Mouse (Mus musculus): ENCODE results near the gene Gnb2. TPM values are rescaled to one million over a fixed set of nuclear protein-coding genes. Genes with fewer than 3 reads are reported as not detected.

Gnb2 gene
- polyA plus RNA-seq, 1 experiment from 2014 or later, result 386 TPM

DNA sequence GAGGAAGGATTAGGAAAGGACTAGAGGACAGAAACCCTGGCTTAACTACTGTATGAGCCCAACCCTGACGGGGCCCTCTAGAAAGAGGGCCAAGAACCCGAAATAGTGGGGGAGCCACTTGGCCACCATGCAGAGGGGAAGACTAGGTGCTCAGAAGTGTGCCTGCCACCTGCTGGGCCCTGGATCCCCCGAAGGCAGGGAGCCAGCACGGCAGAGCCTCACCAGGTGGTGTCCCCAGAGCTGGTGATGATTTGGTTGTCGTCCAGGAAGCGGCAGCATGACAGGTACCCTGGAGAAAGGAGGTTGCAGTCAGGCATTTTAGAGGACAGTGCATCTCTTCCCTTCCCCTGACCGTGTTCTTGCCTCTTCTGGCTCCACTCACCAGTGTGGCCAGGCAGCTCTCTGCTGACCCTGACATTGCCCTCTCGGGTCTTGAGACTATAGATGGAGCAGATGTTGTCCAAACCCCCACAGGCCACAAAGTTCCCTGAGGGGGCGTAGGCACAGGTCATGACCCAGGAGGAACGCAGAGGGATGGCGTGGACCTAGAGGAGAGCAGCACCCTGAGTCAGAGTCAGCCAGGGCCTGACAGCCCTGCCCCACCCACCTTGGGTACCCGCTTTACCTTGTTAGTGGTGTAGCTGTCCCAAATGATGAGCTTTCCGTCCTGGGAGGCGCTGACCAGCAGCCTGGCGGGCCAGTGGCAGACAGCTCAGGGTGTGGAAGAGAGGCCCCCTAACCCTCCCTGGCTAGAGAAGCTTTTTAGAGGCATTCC lies 3.9 kb downstream of the Gnb2 start:
- WGBS, result 76% methylated on average over 15 of the region's 15 CpGs
- Histone ChIP-seq H3K27me3 (replicated peaks; ENCODE audit: control insufficient read depth, insufficient read depth, low read length) (no peaks in the 10 kb centered on the region), H3K27ac (ENCODE audit: low read depth, low read length) (no peak overlapping the region), H3K4me2 (replicated peaks; ENCODE audit: low read depth) (0 out of 2 replicates have a peak overlapping the region, but pooled peaks have one; percentile 71), H3K4me1 (replicated peaks; ENCODE audit: control insufficient read depth, insufficient read depth, low read length) (0 out of 2 replicates have a peak, but pooled peaks cover 6% of the 10 kb centered on the region), H3K9me3 (ENCODE audit: control insufficient read depth) (no peaks in the 10 kb centered on the region), H3K4me3 (ENCODE audit: low read depth, low read length) (no peak overlapping the region), H3K9ac (ENCODE audit: low read depth, low read length) (no peak overlapping the region), H3K36me3 (ENCODE audit: control insufficient read depth, insufficient read depth) (peaks cover 55% of the 10 kb centered on the region)
- no peak for TF ChIP-seq CTCF (IDR thresholded peaks at IDR 0.05; ENCODE audit: low read depth)
- no peak for ATAC-seq

DNA sequence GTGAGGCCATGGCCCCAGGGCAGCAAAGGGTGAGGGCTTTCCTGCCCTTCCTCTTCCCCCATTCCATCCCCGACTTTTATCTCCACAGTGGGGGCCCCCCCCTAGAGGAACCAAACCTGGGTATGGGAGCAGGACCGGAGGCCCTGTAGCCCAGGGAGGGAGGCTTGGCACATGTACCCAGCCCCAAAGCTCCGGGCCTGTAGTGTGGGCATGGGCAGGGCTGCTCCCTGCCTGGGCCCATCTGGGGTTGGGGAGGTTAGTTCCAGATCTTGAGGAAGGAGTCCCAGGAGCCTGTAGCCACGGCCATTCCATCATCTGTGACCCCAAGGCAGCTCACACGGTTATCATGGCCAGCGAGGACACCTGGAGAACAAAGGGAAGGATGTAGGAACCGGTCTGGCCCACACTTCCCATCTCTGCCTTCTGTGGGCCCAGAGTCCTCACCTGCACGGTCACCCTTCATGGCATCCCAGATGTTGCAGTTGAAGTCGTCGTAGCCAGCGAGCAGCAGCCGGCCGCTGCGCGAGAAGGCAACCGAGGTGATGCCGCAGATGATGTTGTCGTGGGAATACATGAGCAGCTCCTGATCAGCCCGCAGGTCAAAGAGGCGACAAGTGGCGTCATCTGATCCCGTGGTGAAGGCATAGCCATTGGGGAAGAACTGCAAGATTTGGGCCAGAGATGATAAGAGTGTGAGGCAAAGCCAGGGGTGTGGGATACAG lies 4.9 kb downstream of the Gnb2 start:
- Histone ChIP-seq H3K27me3 (replicated peaks; ENCODE audit: control insufficient read depth, insufficient read depth, low read length) (no peaks in the 10 kb centered on the region), H3K36me3 (ENCODE audit: control insufficient read depth, insufficient read depth) (peaks cover 65% of the 10 kb centered on the region), H3K27ac (ENCODE audit: low read depth, low read length) (0 out of 2 replicates have a peak overlapping the region, but pooled peaks have one; percentile 28), H3K9ac (ENCODE audit: low read depth, low read length) (no peak overlapping the region), H3K9me3 (ENCODE audit: control insufficient read depth) (no peaks in the 10 kb centered on the region), H3K4me3 (ENCODE audit: low read depth, low read length) (no peak overlapping the region), H3K4me2 (replicated peaks; ENCODE audit: low read depth) (no peak overlapping the region), H3K4me1 (replicated peaks; ENCODE audit: control insufficient read depth, insufficient read depth, low read length) (0 out of 2 replicates have a peak, but pooled peaks cover 6% of the 10 kb centered on the region)
- ATAC-seq, result no peak
- WGBS, result 79% methylated on average over 22 of the region's 22 CpGs
- no peak for TF ChIP-seq CTCF (IDR thresholded peaks at IDR 0.05; ENCODE audit: low read depth)

DNA sequence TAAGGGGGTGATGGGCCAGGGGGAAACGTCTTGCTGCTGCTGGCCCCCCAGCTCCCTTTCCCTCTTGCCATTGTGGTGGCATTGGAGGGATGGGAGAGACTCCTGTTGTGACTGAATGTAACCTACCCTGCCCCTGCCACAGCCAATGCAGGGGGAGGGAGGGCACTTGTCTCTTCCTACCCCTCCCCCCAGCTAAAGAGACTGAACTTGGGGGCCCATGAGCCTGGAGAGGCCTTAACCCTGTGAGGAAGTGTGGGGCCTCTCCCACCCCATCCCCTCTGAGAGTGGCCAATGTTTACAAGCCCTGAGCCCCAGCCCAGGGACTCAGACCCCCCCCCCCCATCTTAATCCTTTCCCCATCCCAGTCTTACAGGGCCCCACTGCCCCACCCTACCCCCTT lies 5.9 kb downstream of the Gnb2 start:
- Histone ChIP-seq H3K27ac (ENCODE audit: low read depth, low read length) (no peak overlapping the region), H3K9me3 (ENCODE audit: control insufficient read depth) (no peaks in the 10 kb centered on the region), H3K4me3 (ENCODE audit: low read depth, low read length) (no peak overlapping the region), H3K9ac (ENCODE audit: low read depth, low read length) (no peak overlapping the region), H3K4me2 (replicated peaks; ENCODE audit: low read depth) (no peak overlapping the region), H3K36me3 (ENCODE audit: control insufficient read depth, insufficient read depth) (peaks cover 75% of the 10 kb centered on the region), H3K4me1 (replicated peaks; ENCODE audit: control insufficient read depth, insufficient read depth, low read length) (0 out of 2 replicates have a peak, but pooled peaks cover 6% of the 10 kb centered on the region), H3K27me3 (replicated peaks; ENCODE audit: control insufficient read depth, insufficient read depth, low read length) (no peaks in the 10 kb centered on the region)
- no peak for TF ChIP-seq CTCF (IDR thresholded peaks at IDR 0.05; ENCODE audit: low read depth)
- ATAC-seq, result no peak
- 48% methylated on average over 1 of the region's 1 CpGs for WGBS

DNA sequence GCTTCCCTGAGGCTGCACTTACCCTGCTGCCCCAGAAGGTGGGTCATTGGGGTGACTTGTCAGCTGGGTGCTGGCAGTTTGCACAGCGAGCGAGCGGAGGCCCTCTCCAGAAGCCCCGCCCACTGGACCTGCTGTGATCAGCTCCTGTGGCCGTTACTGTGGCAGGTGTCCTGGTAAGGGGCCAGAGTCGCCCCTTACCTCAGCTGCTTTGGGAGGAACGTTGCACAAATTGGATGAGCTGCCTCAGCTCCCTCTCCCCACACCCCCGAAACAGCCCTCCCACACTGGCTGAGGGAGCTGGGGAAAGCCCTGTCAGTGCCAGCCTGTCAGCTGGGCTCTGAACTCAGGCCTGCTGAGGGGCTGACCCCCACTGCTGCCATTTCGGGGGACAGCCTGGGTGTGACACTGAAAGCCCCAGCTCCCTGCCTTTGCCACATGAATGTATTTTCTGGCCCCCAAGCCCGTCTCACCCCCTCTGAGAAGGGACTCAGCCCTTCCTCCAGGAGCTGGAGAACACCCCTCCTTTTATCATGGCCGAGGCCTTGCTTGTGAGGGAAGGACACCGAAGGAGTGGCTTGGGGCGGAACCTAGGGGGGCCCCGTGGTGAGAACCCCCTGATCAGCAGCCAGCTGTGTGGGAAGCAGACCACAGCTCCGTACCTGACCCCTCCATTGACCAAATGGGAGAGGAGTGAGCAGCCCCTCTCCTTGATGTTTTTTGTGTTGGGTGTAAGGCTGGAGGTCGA lies 6.9 kb downstream of the Gnb2 start:
- Histone ChIP-seq H3K9me3 (ENCODE audit: control insufficient read depth) (no peaks in the 10 kb centered on the region), H3K9ac (ENCODE audit: low read depth, low read length) (no peak overlapping the region), H3K4me2 (replicated peaks; ENCODE audit: low read depth) (no peak overlapping the region), H3K27ac (ENCODE audit: low read depth, low read length) (peak overlapping the region; percentile 21; the same call in 1 of the 2 replicates), H3K4me3 (ENCODE audit: low read depth, low read length) (no peak overlapping the region), H3K36me3 (ENCODE audit: control insufficient read depth, insufficient read depth) (peaks cover 85% of the 10 kb centered on the region), H3K27me3 (replicated peaks; ENCODE audit: control insufficient read depth, insufficient read depth, low read length) (no peaks in the 10 kb centered on the region), H3K4me1 (replicated peaks; ENCODE audit: control insufficient read depth, insufficient read depth, low read length) (0 out of 2 replicates have a peak, but pooled peaks cover 6% of the 10 kb centered on the region)
- WGBS, result 33% methylated on average over 16 of the region's 16 CpGs
- TF ChIP-seq CTCF (IDR thresholded peaks at IDR 0.05; ENCODE audit: low read depth), result peak; percentile 35
- peak; percentile 36 for ATAC-seq

DNA sequence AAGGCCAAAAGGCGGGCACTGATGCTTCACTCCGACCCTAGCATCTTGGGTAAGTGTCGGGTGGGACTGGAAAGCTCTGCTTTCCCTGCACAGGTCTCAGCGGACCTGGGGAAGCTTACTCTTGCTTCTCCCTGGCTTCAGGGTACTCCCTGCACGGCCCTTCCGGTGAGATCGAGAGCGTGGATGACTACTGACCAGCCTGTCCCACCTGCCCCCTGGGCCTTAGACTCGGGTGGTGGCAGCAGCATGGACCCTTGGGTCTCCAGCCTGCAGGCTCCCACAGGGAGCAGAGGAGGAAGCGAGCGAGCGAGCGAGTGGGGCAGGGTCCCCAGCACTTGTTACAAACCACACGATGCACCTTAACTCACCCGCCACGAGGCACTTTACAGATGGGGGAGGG lies 7.8 kb downstream of the Gnb2 start:
- no peak overlapping the region for H3K4me3 ChIP-seq (ENCODE audit: low read depth, low read length)
- H3K9ac ChIP-seq (ENCODE audit: low read depth, low read length), result no peak overlapping the region
- no peaks in the 10 kb centered on the region for H3K27me3 ChIP-seq (replicated peaks; ENCODE audit: control insufficient read depth, insufficient read depth, low read length)
- no peak for ATAC-seq
- H3K4me1 ChIP-seq (replicated peaks; ENCODE audit: control insufficient read depth, insufficient read depth, low read length), result 0 out of 2 replicates have a peak, but pooled peaks cover 6% of the 10 kb centered on the region
- no peaks in the 10 kb centered on the region for H3K9me3 ChIP-seq (ENCODE audit: control insufficient read depth)
- TF ChIP-seq CTCF (IDR thresholded peaks at IDR 0.05; ENCODE audit: low read depth), result no peak
- no peak overlapping the region for H3K4me2 ChIP-seq (replicated peaks; ENCODE audit: low read depth)
- WGBS, result 75% methylated on average over 16 of the region's 16 CpGs
- no peak overlapping the region for H3K27ac ChIP-seq (ENCODE audit: low read depth, low read length)
- peaks cover 94% of the 10 kb centered on the region for H3K36me3 ChIP-seq (ENCODE audit: control insufficient read depth, insufficient read depth)

DNA sequence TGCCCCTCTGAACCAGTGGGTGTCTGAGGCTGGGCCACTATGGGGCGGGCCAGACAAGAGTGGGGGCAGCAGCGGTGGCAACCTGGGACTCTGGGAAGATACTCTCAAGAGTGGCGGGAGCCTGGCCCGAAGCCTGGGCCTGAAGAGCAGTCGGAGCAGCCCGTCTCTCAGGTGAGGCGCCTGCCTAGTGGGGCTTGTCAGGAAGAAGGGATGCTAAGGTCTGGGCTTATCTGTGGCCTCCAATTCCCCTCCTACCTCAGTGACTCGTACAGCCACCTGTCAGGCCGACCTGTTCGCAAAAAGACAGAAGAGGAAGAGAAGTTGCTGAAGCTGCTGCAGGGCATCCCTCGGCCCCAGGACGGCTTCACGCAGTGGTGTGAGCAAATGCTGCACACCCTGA lies 8.6 kb downstream of the Gnb2 start:
- Histone ChIP-seq H3K27me3 (replicated peaks; ENCODE audit: control insufficient read depth, insufficient read depth, low read length) (no peaks in the 10 kb centered on the region), H3K9ac (ENCODE audit: low read depth, low read length) (no peak overlapping the region), H3K9me3 (ENCODE audit: control insufficient read depth) (no peaks in the 10 kb centered on the region), H3K4me2 (replicated peaks; ENCODE audit: low read depth) (no peak overlapping the region), H3K4me3 (ENCODE audit: low read depth, low read length) (no peak overlapping the region), H3K36me3 (ENCODE audit: control insufficient read depth, insufficient read depth) (peaks cover 95% of the 10 kb centered on the region), H3K4me1 (replicated peaks; ENCODE audit: control insufficient read depth, insufficient read depth, low read length) (no peaks in the 10 kb centered on the region), H3K27ac (ENCODE audit: low read depth, low read length) (no peak overlapping the region)
- ATAC-seq, result no peak
- 85% methylated on average over 13 of the region's 13 CpGs for WGBS
- TF ChIP-seq CTCF (IDR thresholded peaks at IDR 0.05; ENCODE audit: low read depth), result no peak
